Mouse (Mus musculus) monocyte, adult 5-6 weeks (primary cell): ENCODE data around the gene Morf4l2. TPM values are rescaled to one million over a fixed set of nuclear protein-coding genes. Genes with fewer than 3 reads are reported as not detected.
"Not testable (repeated sequence)": the region's sequence is repeated elsewhere in the genome, so short reads cannot be mapped to it uniquely, and the experiment has no call there.

Source experiments
- ATAC-seq: fragments of 153-309, 156-312 bp; replicated peaks from 2 replicates; pipeline ENCODE4 v1.8.0; 2017; ENCODE audit warnings: mild to moderate bottlenecking; ENCODE audit not compliant: low TSS enrichment, insufficient number of reproducible peaks, severe bottlenecking, poor library complexity, low FRiP score
- total RNA-seq: library from RNA; stranded (forward); fragments of 200-1000, 200-491, 200-594 nt; gene quantifications from 3 replicates; pipeline ENCODE4 v1.2.3, GENCODE M21; 2017

Gene Morf4l2
- 185 to 216 TPM (median 197 TPM) in 3 replicates for total RNA-seq

GRCm38 (mm10) chrX:136743459-136743858 is at the start of gene Morf4l2:
Morf4l2 (minus strand) TSS chrX:136743690.
- no peak for ATAC-seq

- no peak for ATAC-seq
These were observed 46.0 kb upstream of the Morf4l2 start for GRCm38 (mm10) chrX:136789446-136789845.

- no peak for ATAC-seq
These were observed 36.6 kb upstream of the Morf4l2 start, which contains the start of gene Glra4 for GRCm38 (mm10) chrX:136780041-136780440. Glra4 (minus strand) TSS chrX:136780141.

- no peak for ATAC-seq
These were observed 35.8 kb upstream of the Morf4l2 start for GRCm38 (mm10) chrX:136779262-136779661.

- ATAC-seq: no peak
These were observed 34.6 kb upstream of the Morf4l2 start for GRCm38 (mm10) chrX:136778046-136778445.

GRCm38 (mm10) chrX:136773035-136773434 is 29.5 kb upstream of the Morf4l2 start:
- no peak for ATAC-seq

GRCm38 (mm10) chrX:136761103-136762074 is 17.9 kb upstream of the Morf4l2 start:
- no peak for ATAC-seq

GRCm38 (mm10) chrX:136755464-136755863 is 12.0 kb upstream of the Morf4l2 start:
- ATAC-seq: no peak

- no peak for ATAC-seq
These were observed 5.8 kb upstream of the Morf4l2 start for GRCm38 (mm10) chrX:136749329-136749728.

GRCm38 (mm10) chrX:136744663-136745062 is 1.2 kb upstream of the Morf4l2 start:
- no peak for ATAC-seq

GRCm38 (mm10) chrX:136742661-136743103 is 808 bp downstream of the Morf4l2 start:
- ATAC-seq: no peak

GRCm38 (mm10) chrX:136742241-136742640 is 1.2 kb downstream of the Morf4l2 start:
- no peak for ATAC-seq

- peak; percentile 19; the same call in 1 of the 2 replicates for ATAC-seq
These were observed 1.8 kb downstream of the Morf4l2 start for GRCm38 (mm10) chrX:136741651-136742201.

GRCm38 (mm10) chrX:136740791-136741650 is 2.5 kb downstream of the Morf4l2 start:
- peak; percentile 97 for ATAC-seq

- ATAC-seq: no peak
These were observed 3.3 kb downstream of the Morf4l2 start for GRCm38 (mm10) chrX:136740087-136740790.

GRCm38 (mm10) chrX:136732016-136732415 is 11.5 kb downstream of the Morf4l2 start:
- ATAC-seq: no peak

GRCm38 (mm10) chrX:136714742-136715474 is 28.6 kb downstream of the Morf4l2 start:
- not testable (repeated sequence) for ATAC-seq

- ATAC-seq: no peak
These were observed 34.7 kb downstream of the Morf4l2 start for GRCm38 (mm10) chrX:136708782-136709181.
